Mouse (Mus musculus) forebrain, embryonic 13.5 days (tissue): ENCODE measurements around the gene Treh. TPM values are rescaled to one million over a fixed set of nuclear protein-coding genes. Genes with fewer than 3 reads are reported as not detected.

Experiments
- ATAC-seq: fragments of 200-750 bp; cut with Nextera tagmentation; 2 replicates; pipeline ENCODE4 v1.8.0; 2017
- H3K27ac ChIP-seq: fragments of 300-500 bp; sonication (generic); 2 replicates; pipeline ENCODE4 v1.5.1; 2015; ENCODE audit warnings: inconsistent platforms, mild to moderate bottlenecking, moderate library complexity
- H3K27me3 ChIP-seq: fragments of 300-500 bp; sonication (generic); 2 replicates; pipeline ENCODE4 v1.6.1; 2015; ENCODE audit warnings: mild to moderate bottlenecking, inconsistent platforms
- H3K36me3 ChIP-seq: fragments of 300-500 bp; sonication (generic); 2 replicates; pipeline ENCODE4 v1.6.1; 2015; ENCODE audit warnings: mild to moderate bottlenecking, inconsistent platforms; ENCODE audit not compliant: poor library complexity, severe bottlenecking
- H3K4me1 ChIP-seq: fragments of 300-500 bp; sonication (generic); 2 replicates; pipeline ENCODE4 v1.6.1; 2015; ENCODE audit warnings: inconsistent platforms
- H3K4me2 ChIP-seq: fragments of 300-500 bp; sonication (generic); 2 replicates; pipeline ENCODE4 v1.6.1; 2015; ENCODE audit warnings: inconsistent platforms, mild to moderate bottlenecking, moderate library complexity
- H3K4me3 ChIP-seq: fragments of 300-500 bp; sonication (generic); 2 replicates; pipeline ENCODE4 v1.5.1; 2015; ENCODE audit warnings: mild to moderate bottlenecking, inconsistent platforms
- H3K9ac ChIP-seq: fragments of 300-500 bp; sonication (generic); 2 replicates; pipeline ENCODE4 v1.6.1; 2015; ENCODE audit warnings: mild to moderate bottlenecking, inconsistent platforms
- H3K9me3 ChIP-seq: fragments of 300-500 bp; sonication (generic); replicated peaks from 2 replicates; pipeline ENCODE4 v1.6.1; 2016; ENCODE audit warnings: inconsistent platforms
- WGBS: fragments of 180-500 bp; shearing (Covaris S2); methylation state at CpG from one replicate; pipeline ENCODE4 v1.1.7; 2015; 5-methylcytosine and 5-hydroxymethylcytosine counted together
- polyA plus RNA-seq: library from polyadenylated mRNA; unstranded; fragments of >200 nt; fragmentation: Nextera tagmentation; extraction: Ambion mirVana; gene quantifications from 2 replicates; pipeline ENCODE4 v1.2.1, GENCODE M21; 2015

Treh gene
- polyA plus RNA-seq, 1 experiment from 2014 or later = not detected

GRCm38 (mm10) chr9:44708429-44708765 is 35.4 kb downstream of the Treh start:
- Histone ChIP-seq H3K4me1 (peaks cover 26% of the 10 kb centered on the region), H3K4me2 (peak overlapping the region; percentile 74), H3K9me3 (no peaks in the 10 kb centered on the region), H3K36me3 (peaks cover 84% of the 10 kb centered on the region), H3K4me3 (peak overlapping the region; percentile 38), H3K9ac (peak overlapping the region; percentile 62), H3K27me3 (no peaks in the 10 kb centered on the region), H3K27ac (no peak overlapping the region; the same call in 1 of the 2 replicates)
- WGBS = 2% methylated on average over 24 of the region's 24 CpGs
- peak; percentile 76 for ATAC-seq

- Histone ChIP-seq H3K9ac (peak overlapping the region; percentile 62; the same call in 1 of the 2 replicates), H3K27ac (no peak overlapping the region), H3K4me1 (peaks cover 26% of the 10 kb centered on the region), H3K4me3 (peak overlapping the region; percentile 38), H3K9me3 (no peaks in the 10 kb centered on the region), H3K4me2 (peak overlapping the region; percentile 74), H3K27me3 (no peaks in the 10 kb centered on the region), H3K36me3 (peaks cover 84% of the 10 kb centered on the region)
- ATAC-seq = 0 out of 2 replicates have a peak, but pooled peaks have one; percentile 31
- 18% methylated on average over 6 of the region's 6 CpGs for WGBS
These were observed 35.9 kb downstream of the Treh start for GRCm38 (mm10) chr9:44708925-44709324.

GRCm38 (mm10) chr9:44709600-44709999 is 36.6 kb downstream of the Treh start:
- peaks cover 82% of the 10 kb centered on the region for H3K36me3 ChIP-seq
- no peak overlapping the region for H3K9ac ChIP-seq
- 50% methylated on average over 2 of the region's 2 CpGs for whole genome bisulfite sequencing
- H3K27ac ChIP-seq = no peak overlapping the region
- no peak for ATAC-seq
- no peaks in the 10 kb centered on the region for H3K27me3 ChIP-seq
- no peaks in the 10 kb centered on the region for H3K9me3 ChIP-seq
- H3K4me3 ChIP-seq = no peak overlapping the region
- H3K4me1 ChIP-seq = peaks cover 26% of the 10 kb centered on the region
- H3K4me2 ChIP-seq = no peak overlapping the region

GRCm38 (mm10) chr9:44710213-44710612 is 37.2 kb downstream of the Treh start:
- no peak for ATAC-seq
- H3K4me3 ChIP-seq = no peak overlapping the region
- peaks cover 26% of the 10 kb centered on the region for H3K4me1 ChIP-seq
- H3K9me3 ChIP-seq = no peaks in the 10 kb centered on the region
- no peak overlapping the region for H3K4me2 ChIP-seq
- 86% methylated on average over 5 of the region's 5 CpGs for WGBS
- H3K9ac ChIP-seq = no peak overlapping the region; the same call in 1 of the 2 replicates
- H3K27me3 ChIP-seq = no peaks in the 10 kb centered on the region
- peaks cover 82% of the 10 kb centered on the region for H3K36me3 ChIP-seq
- no peak overlapping the region for H3K27ac ChIP-seq

GRCm38 (mm10) chr9:44711602-44712001 is 38.6 kb downstream of the Treh start:
- Histone ChIP-seq H3K36me3 (peaks cover 82% of the 10 kb centered on the region), H3K9ac (no peak overlapping the region), H3K27ac (no peak overlapping the region), H3K9me3 (no peaks in the 10 kb centered on the region), H3K4me2 (no peak overlapping the region), H3K27me3 (no peaks in the 10 kb centered on the region), H3K4me1 (peaks cover 26% of the 10 kb centered on the region), H3K4me3 (no peak overlapping the region)
- ATAC-seq = no peak
- 69% methylated on average over 17 of the region's 17 CpGs for WGBS

GRCm38 (mm10) chr9:44713080-44713479 is 40.0 kb downstream of the Treh start:
- H3K4me3 ChIP-seq = no peak overlapping the region
- no peak overlapping the region for H3K4me2 ChIP-seq
- H3K9me3 ChIP-seq = no peaks in the 10 kb centered on the region
- no peak overlapping the region for H3K27ac ChIP-seq
- WGBS = 92% methylated on average over 6 of the region's 6 CpGs
- ATAC-seq = no peak
- peaks cover 24% of the 10 kb centered on the region for H3K4me1 ChIP-seq
- no peaks in the 10 kb centered on the region for H3K27me3 ChIP-seq
- no peak overlapping the region for H3K9ac ChIP-seq
- peaks cover 83% of the 10 kb centered on the region for H3K36me3 ChIP-seq

- H3K9me3 ChIP-seq = no peaks in the 10 kb centered on the region
- WGBS = 75% methylated on average over 2 of the region's 2 CpGs
- no peak overlapping the region for H3K27ac ChIP-seq
- H3K4me1 ChIP-seq = peaks cover 23% of the 10 kb centered on the region
- peaks cover 83% of the 10 kb centered on the region for H3K36me3 ChIP-seq
- H3K4me2 ChIP-seq = no peak overlapping the region
- H3K9ac ChIP-seq = no peak overlapping the region
- ATAC-seq = no peak
- H3K27me3 ChIP-seq = no peaks in the 10 kb centered on the region
- H3K4me3 ChIP-seq = no peak overlapping the region
These were observed 40.5 kb downstream of the Treh start for GRCm38 (mm10) chr9:44713574-44713973.

- H3K36me3 ChIP-seq = peaks cover 75% of the 10 kb centered on the region
- ATAC-seq = no peak
- WGBS = 84% methylated on average over 17 of the region's 17 CpGs
- H3K9ac ChIP-seq = no peak overlapping the region
- H3K27ac ChIP-seq = no peak overlapping the region
- H3K4me2 ChIP-seq = no peak overlapping the region
- peaks cover 25% of the 10 kb centered on the region for H3K4me1 ChIP-seq
- H3K4me3 ChIP-seq = no peak overlapping the region
- H3K27me3 ChIP-seq = no peaks in the 10 kb centered on the region
- no peaks in the 10 kb centered on the region for H3K9me3 ChIP-seq
These were observed 42.1 kb downstream of the Treh start for GRCm38 (mm10) chr9:44715109-44715508.

GRCm38 (mm10) chr9:44715705-44716362 is 42.8 kb downstream of the Treh start:
- no peak overlapping the region for H3K27ac ChIP-seq
- no peak overlapping the region for H3K9ac ChIP-seq
- no peaks in the 10 kb centered on the region for H3K27me3 ChIP-seq
- peaks cover 67% of the 10 kb centered on the region for H3K36me3 ChIP-seq
- H3K4me3 ChIP-seq = no peak overlapping the region
- H3K4me1 ChIP-seq = peaks cover 32% of the 10 kb centered on the region
- WGBS = 93% methylated on average over 29 of the region's 29 CpGs
- ATAC-seq = no peak
- H3K4me2 ChIP-seq = no peak overlapping the region
- H3K9me3 ChIP-seq = no peaks in the 10 kb centered on the region

GRCm38 (mm10) chr9:44716997-44717821 is 44.2 kb downstream of the Treh start:
- Histone ChIP-seq H3K9me3 (no peaks in the 10 kb centered on the region), H3K36me3 (peaks cover 54% of the 10 kb centered on the region), H3K4me3 (no peak overlapping the region), H3K9ac (no peak overlapping the region; the same call in 1 of the 2 replicates), H3K27ac (no peak overlapping the region), H3K4me1 (peaks cover 37% of the 10 kb centered on the region), H3K27me3 (no peaks in the 10 kb centered on the region), H3K4me2 (no peak overlapping the region)
- WGBS = 87% methylated on average over 6 of the region's 6 CpGs
- ATAC-seq = no peak

- ATAC-seq = no peak
- Histone ChIP-seq H3K27ac (no peak overlapping the region), H3K36me3 (peaks cover 47% of the 10 kb centered on the region), H3K9me3 (no peaks in the 10 kb centered on the region), H3K4me3 (no peak overlapping the region), H3K27me3 (no peaks in the 10 kb centered on the region), H3K9ac (no peak overlapping the region), H3K4me2 (no peak overlapping the region), H3K4me1 (peaks cover 38% of the 10 kb centered on the region)
- 90% methylated on average over 10 of the region's 10 CpGs for WGBS
These were observed 44.8 kb downstream of the Treh start for GRCm38 (mm10) chr9:44717822-44718242.

- peak overlapping the region; percentile 49 for H3K27ac ChIP-seq
- H3K9ac ChIP-seq = peak overlapping the region; percentile 89
- peak overlapping the region; percentile 90 for H3K4me2 ChIP-seq
- ATAC-seq = no peak
- no peaks in the 10 kb centered on the region for H3K9me3 ChIP-seq
- no peaks in the 10 kb centered on the region for H3K27me3 ChIP-seq
- peaks cover 35% of the 10 kb centered on the region for H3K36me3 ChIP-seq
- 81% methylated on average over 12 of the region's 12 CpGs for WGBS
- H3K4me1 ChIP-seq = peaks cover 50% of the 10 kb centered on the region
- H3K4me3 ChIP-seq = 0 out of 2 replicates have a peak overlapping the region, but pooled peaks have one; percentile 82
These were observed 46.1 kb downstream of the Treh start for GRCm38 (mm10) chr9:44718937-44719631.
